In genomic region chr8:91370899-91371298, GRCm38 (mm10) we compare ENCODE assay signal across 13 mouse cellular contexts. TPM values are rescaled to one million over a fixed set of nuclear protein-coding genes. Genes with fewer than 3 reads are reported as not detected.
A peak's percentile ranks its signal among the peaks of the same experiment; 100 is the strongest.
DNase-seq lines count a peak whose midpoint lies in the region; ATAC-seq and TF ChIP-seq lines count a peak whose summit lies in the region.
"Had no signal": no experiment of that assay in that cellular context is flagged by ENCODE, and none has a peak within 500 bp of the region (broad histone marks: within the 10 kb centered on the region; RNA-seq: fewer than 3 reads in every experiment).

No protein-coding gene starts in this region.

- peaks cover 3% of the 10 kb centered on the region for H3K4me1 ChIP-seq in embryonic facial prominence, embryonic 11.5 days (ENCODE audit: control insufficient read depth, insufficient read depth, low read length)
- peaks cover 50% of the 10 kb centered on the region for H3K4me1 ChIP-seq in embryonic facial prominence, embryonic 10.5 days
- peaks cover 35% of the 10 kb centered on the region for H3K4me1 ChIP-seq in kidney, embryonic 16.5 days (ENCODE audit: insufficient read depth, low read length)
- H3K4me1 ChIP-seq in bone marrow, adult 2 months (ENCODE audit: control insufficient read depth, insufficient read depth, low read length): peaks cover 1% of the 10 kb centered on the region; the same call in 1 of the 2 replicates
- peaks cover 7% of the 10 kb centered on the region for H3K4me1 ChIP-seq in liver, embryonic 16.5 days (ENCODE audit: control insufficient read depth, low read depth, low read length)

- H3K9me3 ChIP-seq in embryonic facial prominence, embryonic 11.5 days (replicated peaks; ENCODE audit: control insufficient read depth, low read length): no peaks in the 10 kb centered on the region
- H3K9me3 ChIP-seq in embryonic facial prominence, embryonic 10.5 days: no peaks in the 10 kb centered on the region
- no peaks in the 10 kb centered on the region for H3K9me3 ChIP-seq in kidney, embryonic 16.5 days (ENCODE audit: low read length)
- no peaks in the 10 kb centered on the region for H3K9me3 ChIP-seq in liver, embryonic 16.5 days (replicated peaks; ENCODE audit: control insufficient read depth, low read length)

- no peak overlapping the region for H3K27ac ChIP-seq in embryonic facial prominence, embryonic 11.5 days (replicated peaks; ENCODE audit: low read depth, low read length)
- no peak overlapping the region for H3K27ac ChIP-seq in embryonic facial prominence, embryonic 10.5 days (replicated peaks)
- H3K27ac ChIP-seq in kidney, embryonic 16.5 days (ENCODE audit: low read length): peak overlapping the region; percentile 38; the same call in 1 of the 2 replicates
- H3K27ac ChIP-seq in bone marrow, adult 2 months (ENCODE audit: control insufficient read depth, insufficient read depth, low read depth, low read length, poor library complexity): peak overlapping the region; percentile 67
- H3K27ac ChIP-seq in liver, embryonic 16.5 days (ENCODE audit: low read length): no peak overlapping the region; the same call in 1 of the 2 replicates
- H3K27ac ChIP-seq: hindbrain, postnatal 0 days had no signal

- no peak for TF ChIP-seq CTCF in bone marrow, adult 2 months (IDR thresholded peaks at IDR 0.05; ENCODE audit: control insufficient read depth, insufficient read depth, low read length)

- no peak overlapping the region for H3K4me3 ChIP-seq in embryonic facial prominence, embryonic 11.5 days (ENCODE audit: low read depth, low read length)
- H3K4me3 ChIP-seq in embryonic facial prominence, embryonic 10.5 days: no peak overlapping the region
- H3K4me3 ChIP-seq in kidney, embryonic 16.5 days (ENCODE audit: low read length): peak overlapping the region; percentile 22
- H3K4me3 ChIP-seq in bone marrow, adult 2 months (replicated peaks; ENCODE audit: control insufficient read depth, low read depth, low read length): peak overlapping the region; percentile 25
- H3K4me3 ChIP-seq in liver, embryonic 16.5 days (ENCODE audit: low read depth, low read length): no peak overlapping the region

- 0 out of 2 replicates have a peak, but pooled peaks have one; percentile 55 for ATAC-seq in embryonic facial prominence, embryonic 11.5 days (replicated peaks; ENCODE audit: insufficient number of reproducible peaks, low FRiP score, low TSS enrichment, low read depth)
- peak; percentile 64; the same call in 1 of the 2 replicates for ATAC-seq in kidney, embryonic 16.5 days (ENCODE audit: low FRiP score, low TSS enrichment)
- ATAC-seq in liver, embryonic 16.5 days (ENCODE audit: low read depth): peak; percentile 53; the same call in 1 of the 2 replicates
- ATAC-seq: hindbrain, postnatal 0 days had no signal

- H3K27me3 ChIP-seq in embryonic facial prominence, embryonic 11.5 days (ENCODE audit: control insufficient read depth, insufficient read depth, low read length): no peaks in the 10 kb centered on the region
- H3K27me3 ChIP-seq in embryonic facial prominence, embryonic 10.5 days (replicated peaks; ENCODE audit: low read depth, poor library complexity, severe bottlenecking): 0 out of 2 replicates have a peak, but pooled peaks cover 6% of the 10 kb centered on the region
- no peaks in the 10 kb centered on the region for H3K27me3 ChIP-seq in kidney, embryonic 16.5 days (ENCODE audit: insufficient read depth, low read length)
- H3K27me3 ChIP-seq in liver, embryonic 16.5 days (ENCODE audit: control insufficient read depth, insufficient read depth, low read depth, low read length): no peaks in the 10 kb centered on the region

- no peak for TF ChIP-seq POLR2A in bone marrow, adult 2 months (IDR thresholded peaks at IDR 0.05; ENCODE audit: borderline replicate concordance, control insufficient read depth, low read depth, low read length)

- H3K4me2 ChIP-seq in embryonic facial prominence, embryonic 11.5 days (ENCODE audit: low read depth, low read length): no peak overlapping the region
- H3K4me2 ChIP-seq in kidney, embryonic 16.5 days (replicated peaks; ENCODE audit: low read depth, low read length): peak overlapping the region; percentile 49
- no peak overlapping the region for H3K4me2 ChIP-seq in liver, embryonic 16.5 days (ENCODE audit: low read depth, low read length)

- DNase-seq in embryonic facial prominence, embryonic 11.5 days (ENCODE audit: low spot score): no peak
- no peak for DNase-seq in embryonic facial prominence, embryonic 10.5 days (ENCODE audit: low spot score)
- no peak for DNase-seq in kidney, postnatal 25 days
- no peak for DNase-seq in left cerebral cortex, adult 9 months (ENCODE audit: low spot score in 2 of 2)
- DNase-seq in adrenal gland, adult 18-20 months (ENCODE audit: low spot score in 2 of 2): no peak
- DNase-seq: adrenal gland, adult 2 months; cerebellum, adult 11-12 months; layer of hippocampus, postnatal 36 days; right cerebral cortex, adult 18-20 months had no signal

- no peak overlapping the region for H3K9ac ChIP-seq in embryonic facial prominence, embryonic 11.5 days (replicated peaks; ENCODE audit: low read length)
- no peak overlapping the region for H3K9ac ChIP-seq in kidney, embryonic 16.5 days (replicated peaks; ENCODE audit: low read length)
- no peak overlapping the region for H3K9ac ChIP-seq in liver, embryonic 16.5 days (ENCODE audit: low read depth, low read length)

- WGBS in embryonic facial prominence, embryonic 11.5 days: 61% methylated on average over 12 of the region's 12 CpGs
- 68% methylated on average over 12 of the region's 12 CpGs for WGBS in embryonic facial prominence, embryonic 10.5 days
- WGBS in kidney, embryonic 16.5 days: 10% methylated on average over 12 of the region's 12 CpGs
- 71% methylated on average over 12 of the region's 12 CpGs for WGBS in bone marrow, adult 2 months
- WGBS in liver, embryonic 16.5 days (ENCODE audit: insufficient replicate concordance): 52% methylated on average over 12 of the region's 12 CpGs

- no peaks in the 10 kb centered on the region for H3K36me3 ChIP-seq in embryonic facial prominence, embryonic 11.5 days (replicated peaks; ENCODE audit: control insufficient read depth, insufficient read depth, low read depth, low read length)
- 0 out of 2 replicates have a peak, but pooled peaks cover 4% of the 10 kb centered on the region for H3K36me3 ChIP-seq in embryonic facial prominence, embryonic 10.5 days (replicated peaks)
- no peaks in the 10 kb centered on the region for H3K36me3 ChIP-seq in kidney, embryonic 16.5 days (ENCODE audit: insufficient read depth, low read length)
- H3K36me3 ChIP-seq in liver, embryonic 16.5 days (ENCODE audit: control insufficient read depth, insufficient read depth): no peaks in the 10 kb centered on the region

RNA-seq across cellular contexts. Expression of gene Fto, which starts 57.6 kb away (rescaled TPM):
- 94.8 and 99.8 TPM in 2 replicates for polyA plus RNA-seq in embryonic facial prominence, embryonic 11.5 days (2014; fragmentation: Nextera tagmentation; extraction: Ambion mirVana)
- polyA plus RNA-seq in embryonic facial prominence, embryonic 10.5 days (2016; fragmentation: Nextera tagmentation; extraction: Ambion mirVana): 95.3 and 98.3 TPM in 2 replicates
- polyA plus RNA-seq in kidney, embryonic 16.5 days (2015; fragmentation: Nextera tagmentation; extraction: Ambion mirVana): 89.0 and 99.4 TPM in 2 replicates
- 8.2 and 11.4 TPM in 2 replicates for polyA plus RNA-seq in bone marrow, adult 2 months (2011; ENCODE audit: insufficient read depth, insufficient read length, low replicate concordance, missing spikeins)
- polyA plus RNA-seq in liver, embryonic 16.5 days (2015; fragmentation: Nextera tagmentation; extraction: Ambion mirVana): 18.2 and 19.9 TPM in 2 replicates
- total RNA-seq in adrenal gland, adult 18-20 months (2021): 10 to 100 TPM; 73.6 to 78.4 TPM

RNA-seq across cellular contexts. Expression of gene Rpgrip1l, which starts 57.8 kb away (rescaled TPM):
- polyA plus RNA-seq in embryonic facial prominence, embryonic 11.5 days (2014; fragmentation: Nextera tagmentation; extraction: Ambion mirVana): 10.6 and 16.5 TPM in 2 replicates
- polyA plus RNA-seq in embryonic facial prominence, embryonic 10.5 days (2016; fragmentation: Nextera tagmentation; extraction: Ambion mirVana): 11.1 and 11.3 TPM in 2 replicates
- polyA plus RNA-seq in kidney, embryonic 16.5 days (2015; fragmentation: Nextera tagmentation; extraction: Ambion mirVana): 6.7 and 7.9 TPM in 2 replicates
- 1.1 and 3.7 TPM in 2 replicates for polyA plus RNA-seq in bone marrow, adult 2 months (2011; ENCODE audit: insufficient read depth, insufficient read length, low replicate concordance, missing spikeins)
- polyA plus RNA-seq in liver, embryonic 16.5 days (2015; fragmentation: Nextera tagmentation; extraction: Ambion mirVana): 1.7 and 2.0 TPM in 2 replicates
- 1 to 10 TPM; 5.5 to 7.0 TPM for total RNA-seq in adrenal gland, adult 18-20 months (2021)

Comparison
In these comparisons a context has a peak if more than half of its experiments do, and no peak if none do; other contexts are left out.
1. H3K27ac ChIP-seq: peak in kidney, embryonic 16.5 days (single experiment) and bone marrow, adult 2 months (single experiment); none in embryonic facial prominence, embryonic 11.5 days (single experiment), embryonic facial prominence, embryonic 10.5 days (single experiment) and liver, embryonic 16.5 days (single experiment).
2. H3K4me3 ChIP-seq: peak in kidney, embryonic 16.5 days (single experiment) and bone marrow, adult 2 months (single experiment); none in embryonic facial prominence, embryonic 11.5 days (single experiment), embryonic facial prominence, embryonic 10.5 days (single experiment) and liver, embryonic 16.5 days (single experiment).
3. Peak in every context shown above with its lines, with median percentiles within 50 percentile points of each other: ATAC-seq.